Mouse (Mus musculus) frontal cortex, adult (tissue): Measurements from ENCODE around the gene Shisa6.
"Not testable (repeated sequence)": the region's sequence is repeated elsewhere in the genome, so short reads cannot be mapped to it uniquely, and the experiment has no call there.

Experiments
- ATAC-seq: cut with Nextera tagmentation; 2 replicates; pipeline ENCODE4 v1.9.2; 2017; ENCODE audit warnings: mild to moderate bottlenecking, moderate library complexity, mixed read lengths; ENCODE audit not compliant: low TSS enrichment

Shisa6 gene

GRCm38 (mm10) chr11:66482501-66482900 is 43.3 kb downstream of the Shisa6 start:
- ATAC-seq = peak; percentile 69

- ATAC-seq = no peak
These were observed 83.1 kb downstream of the Shisa6 start for GRCm38 (mm10) chr11:66442631-66443030.

GRCm38 (mm10) chr11:66426129-66426528 is 99.6 kb downstream of the Shisa6 start:
- peak; percentile 90 for ATAC-seq

- ATAC-seq = no peak
These were observed 107.5 kb downstream of the Shisa6 start for GRCm38 (mm10) chr11:66418216-66418615.

- ATAC-seq = not testable (repeated sequence)
These were observed 117.0 kb downstream of the Shisa6 start for GRCm38 (mm10) chr11:66408721-66409120.

GRCm38 (mm10) chr11:66400036-66400435 is 125.7 kb downstream of the Shisa6 start:
- ATAC-seq = no peak

- ATAC-seq = no peak
These were observed 138.2 kb downstream of the Shisa6 start for GRCm38 (mm10) chr11:66387561-66387960.

- peak; percentile 94 for ATAC-seq
These were observed 154.0 kb downstream of the Shisa6 start for GRCm38 (mm10) chr11:66371796-66372195.

- no peak for ATAC-seq
These were observed 156.0 kb downstream of the Shisa6 start for GRCm38 (mm10) chr11:66369764-66370163.

- no peak for ATAC-seq
These were observed 158.7 kb downstream of the Shisa6 start for GRCm38 (mm10) chr11:66366809-66367685.

GRCm38 (mm10) chr11:66359811-66360210 is 166.0 kb downstream of the Shisa6 start:
- ATAC-seq = no peak

GRCm38 (mm10) chr11:66344822-66345221 is 180.9 kb downstream of the Shisa6 start:
- ATAC-seq = peak; percentile 65

GRCm38 (mm10) chr11:66336313-66336712 is 189.5 kb downstream of the Shisa6 start:
- no peak for ATAC-seq

GRCm38 (mm10) chr11:66312764-66313163 is 213.0 kb downstream of the Shisa6 start:
- ATAC-seq = 0 out of 2 replicates have a peak, but pooled peaks have one; percentile 31

GRCm38 (mm10) chr11:66304396-66304795 is 221.4 kb downstream of the Shisa6 start:
- no peak for ATAC-seq

- ATAC-seq = no peak
These were observed 251.1 kb downstream of the Shisa6 start for GRCm38 (mm10) chr11:66274707-66275081.

GRCm38 (mm10) chr11:66273904-66274706 is 251.7 kb downstream of the Shisa6 start:
- peak; percentile 72 for ATAC-seq

- no peak for ATAC-seq
These were observed 258.7 kb downstream of the Shisa6 start for GRCm38 (mm10) chr11:66267029-66267428.

GRCm38 (mm10) chr11:66265336-66265990 is 260.3 kb downstream of the Shisa6 start:
- ATAC-seq = no peak

- ATAC-seq = peak; percentile 82
These were observed 265.6 kb downstream of the Shisa6 start for GRCm38 (mm10) chr11:66260205-66260604.

- ATAC-seq = no peak
These were observed 266.9 kb downstream of the Shisa6 start for GRCm38 (mm10) chr11:66258851-66259250.

- peak; percentile 80 for ATAC-seq
These were observed 278.6 kb downstream of the Shisa6 start for GRCm38 (mm10) chr11:66247115-66247514.
